Mouse (Mus musculus) MEL (cell line): ENCODE results near the gene Tas2r143. TPM values are rescaled to one million over a fixed set of nuclear protein-coding genes. Genes with fewer than 3 reads are reported as not detected.

Experiments
- DNase-seq: peaks from one replicate; pipeline ENCODE4 v3.0.0; 2011; ENCODE audit warnings: low read depth, low spot score
- H3K27ac ChIP-seq: 2 replicates; pipeline ENCODE4 v1.5.1; 2012; ENCODE audit warnings: low read depth, mild to moderate bottlenecking, control low read depth, low read length, moderate library complexity; ENCODE audit not compliant: control insufficient read depth
- H3K27me3 ChIP-seq, 2 experiments: fragments of 150-350 bp in 1 of 2; sonication (generic) in 1 of 2; 2 replicates each; pipeline ENCODE4 v1.6.1; 2012; ENCODE audit warnings: low read length in 2 of 2, mild to moderate bottlenecking in 2 of 2, improper control_type of control experiment in 1 of 2, moderate library complexity in 1 of 2; ENCODE audit not compliant: insufficient read depth in 2 of 2, control insufficient read depth in 1 of 2
- H3K36me3 ChIP-seq, 2 experiments: 2 replicates each; pipeline ENCODE4 v1.6.1; 2012 to 2014; ENCODE audit warnings: low read length in 2 of 2, improper control_type of control experiment in 1 of 2, inconsistent platforms in 1 of 2, mild to moderate bottlenecking in 1 of 2; ENCODE audit not compliant: insufficient read depth in 2 of 2, control insufficient read depth in 1 of 2
- H3K4me1 ChIP-seq, 2 experiments: fragments of 150-350 bp in 1 of 2; sonication (generic) in 1 of 2; 2 replicates each; pipeline ENCODE4 v1.6.1; 2012; ENCODE audit warnings: low read length in 2 of 2, improper control_type of control experiment in 1 of 2, mild to moderate bottlenecking in 1 of 2; ENCODE audit not compliant: insufficient read depth in 2 of 2, control insufficient read depth in 1 of 2
- H3K4me3 ChIP-seq, 2 experiments: fragments of 150-350 bp in 1 of 2; sonication (generic) in 1 of 2; 2 replicates each; pipeline ENCODE4 v1.5.1; 2012; ENCODE audit warnings: low read depth in 2 of 2, low read length in 2 of 2, mild to moderate bottlenecking in 2 of 2, moderate library complexity in 2 of 2, control low read depth in 1 of 2, improper control_type of control experiment in 1 of 2; ENCODE audit not compliant: control insufficient read depth in 1 of 2, insufficient read depth in 1 of 2
- H3K79me2 ChIP-seq: 2 replicates; pipeline ENCODE4 v1.6.1; 2012; ENCODE audit warnings: mild to moderate bottlenecking, low read length, moderate library complexity; ENCODE audit not compliant: control insufficient read depth, poor library complexity, insufficient read depth
- H3K9ac ChIP-seq: 2 replicates; pipeline ENCODE4 v1.6.1; 2012; ENCODE audit warnings: low read depth, mild to moderate bottlenecking, control low read depth, low read length, moderate library complexity; ENCODE audit not compliant: control insufficient read depth, poor library complexity, severe bottlenecking
- H3K9me3 ChIP-seq: fragments of 150-350 bp; sonication (generic); replicated peaks from 2 replicates; pipeline ENCODE4 v1.6.1; 2012; ENCODE audit warnings: mild to moderate bottlenecking, low read length, improper control_type of control experiment, moderate library complexity; ENCODE audit not compliant: insufficient read depth
- CTCF ChIP-seq, 3 experiments: IDR thresholded peaks in 2 of 3; conservative IDR thresholded peaks in 1 of 3; 2 replicates each; pipeline ENCODE4 v1.5.1; 2011 to 2012; ENCODE audit warnings: low read length in 3 of 3, low read depth in 2 of 3, mild to moderate bottlenecking in 2 of 3, improper control_type of control experiment in 1 of 3, inconsistent platforms in 1 of 3, mixed read lengths in 1 of 3, moderate library complexity in 1 of 3; ENCODE audit not compliant: control insufficient read depth in 1 of 3, insufficient read depth in 1 of 3, poor library complexity in 1 of 3, severe bottlenecking in 1 of 3
- E2F4 ChIP-seq: IDR thresholded peaks from 2 replicates; pipeline ENCODE4 v1.6.1; 2011; ENCODE audit warnings: low read depth, low read length, improper control_type of control experiment, borderline replicate concordance
- EP300 ChIP-seq, 2 experiments: IDR thresholded peaks; 2 replicates each; pipeline ENCODE4 v1.6.1; 2011; ENCODE audit warnings: improper control_type of control experiment in 2 of 2, low read length in 2 of 2, low read depth in 1 of 2, mild to moderate bottlenecking in 1 of 2
- GABPA ChIP-seq: IDR thresholded peaks from 2 replicates; pipeline ENCODE4 v1.6.1; 2012; ENCODE audit warnings: low read depth, mild to moderate bottlenecking, inconsistent platforms, low read length, improper control_type of control experiment, moderate library complexity
- HCFC1 ChIP-seq: IDR thresholded peaks from 2 replicates; pipeline ENCODE4 v1.6.1; 2012; ENCODE audit warnings: low read depth, mild to moderate bottlenecking, inconsistent platforms, low read length, improper control_type of control experiment, moderate library complexity
- JUND ChIP-seq: IDR thresholded peaks from 2 replicates; pipeline ENCODE4 v1.6.1; 2011; ENCODE audit warnings: low read depth, mild to moderate bottlenecking, improper control_type of control experiment, low read length
- KAT2A ChIP-seq: conservative IDR thresholded peaks from 2 replicates; pipeline ENCODE4 v1.6.1; 2012; ENCODE audit warnings: low read depth, low read length, improper control_type of control experiment, inconsistent platforms
- MAFK ChIP-seq: IDR thresholded peaks from 2 replicates; pipeline ENCODE4 v1.6.1; 2011; ENCODE audit warnings: low read depth, mild to moderate bottlenecking, low read length, improper control_type of control experiment, borderline replicate concordance
- MAX ChIP-seq: IDR thresholded peaks from 2 replicates; pipeline ENCODE4 v1.6.1; 2011; ENCODE audit warnings: low read length, improper control_type of control experiment
- MXI1 ChIP-seq: IDR thresholded peaks from 2 replicates; pipeline ENCODE4 v1.6.1; 2011; ENCODE audit warnings: mild to moderate bottlenecking, low read depth, low read length, improper control_type of control experiment
- MYB ChIP-seq: IDR thresholded peaks from 2 replicates; pipeline ENCODE4 v1.6.1; 2011; ENCODE audit warnings: mild to moderate bottlenecking, low read depth, low read length, improper control_type of control experiment
- MYC ChIP-seq: IDR thresholded peaks from 2 replicates; pipeline ENCODE4 v1.6.1; 2011; ENCODE audit warnings: low read depth, mild to moderate bottlenecking, low read length, improper control_type of control experiment, moderate library complexity
- NELFE ChIP-seq: IDR thresholded peaks from 2 replicates; pipeline ENCODE4 v1.6.1; 2011; ENCODE audit warnings: low read depth, low read length, improper control_type of control experiment
- NRF1 ChIP-seq: IDR thresholded peaks from 2 replicates; pipeline ENCODE4 v1.6.1; 2014; ENCODE audit warnings: low read depth, mild to moderate bottlenecking, inconsistent platforms, low read length, improper control_type of control experiment, moderate library complexity; ENCODE audit not compliant: poor library complexity, insufficient read depth, severe bottlenecking
- POLR2A ChIP-seq, 2 experiments: IDR thresholded peaks; 2 replicates each; pipeline ENCODE4 v1.6.1; 2011 to 2012; ENCODE audit warnings: low read length in 2 of 2, mild to moderate bottlenecking in 2 of 2, control low read depth in 1 of 2, improper control_type of control experiment in 1 of 2, low read depth in 1 of 2, moderate library complexity in 1 of 2; ENCODE audit not compliant: control insufficient read depth in 1 of 2, insufficient read depth in 1 of 2, poor library complexity in 1 of 2
- POLR2AphosphoS2 ChIP-seq: IDR thresholded peaks from 2 replicates; pipeline ENCODE4 v1.6.1; 2011; ENCODE audit warnings: low read length, improper control_type of control experiment
- RAD21 ChIP-seq: IDR thresholded peaks from 2 replicates; pipeline ENCODE4 v1.6.1; 2011; ENCODE audit warnings: mild to moderate bottlenecking, low read depth, low read length, improper control_type of control experiment
- RCOR1 ChIP-seq: IDR thresholded peaks from 2 replicates; pipeline ENCODE4 v1.6.1; 2012; ENCODE audit warnings: low read depth, mild to moderate bottlenecking, inconsistent platforms, low read length, improper control_type of control experiment
- SIN3A ChIP-seq: IDR thresholded peaks from 2 replicates; pipeline ENCODE4 v1.6.1; 2012; ENCODE audit warnings: low read length, improper control_type of control experiment, inconsistent platforms
- SMC3 ChIP-seq: IDR thresholded peaks from 2 replicates; pipeline ENCODE4 v1.6.1; 2011; ENCODE audit warnings: low read depth, low read length, improper control_type of control experiment
- TAL1 ChIP-seq: IDR thresholded peaks from 2 replicates; pipeline ENCODE4 v1.6.1; 2012; ENCODE audit warnings: mild to moderate bottlenecking, inconsistent platforms, low read length, moderate library complexity, mixed read lengths
- TBP ChIP-seq: IDR thresholded peaks from 2 replicates; pipeline ENCODE4 v1.8.0; 2011; ENCODE audit warnings: low read depth, low read length, improper control_type of control experiment
- TCF12 ChIP-seq: IDR thresholded peaks from 2 replicates; pipeline ENCODE4 v1.6.1; 2014; ENCODE audit warnings: low read depth, mild to moderate bottlenecking, inconsistent platforms, low read length, improper control_type of control experiment, moderate library complexity
- USF1 ChIP-seq: IDR thresholded peaks from 2 replicates; pipeline ENCODE4 v1.6.1; 2014; ENCODE audit warnings: low read depth, mild to moderate bottlenecking, inconsistent platforms, low read length, improper control_type of control experiment, moderate library complexity
- USF2 ChIP-seq, 2 experiments: IDR thresholded peaks; 2 replicates each; pipeline ENCODE4 v1.6.1; 2011 to 2012; ENCODE audit warnings: improper control_type of control experiment in 2 of 2, low read length in 2 of 2, borderline replicate concordance in 1 of 2, inconsistent platforms in 1 of 2, low read depth in 1 of 2, mild to moderate bottlenecking in 1 of 2; ENCODE audit not compliant: insufficient read depth in 1 of 2
- ZC3H11A ChIP-seq: IDR thresholded peaks from 2 replicates; pipeline ENCODE4 v1.6.1; 2012; ENCODE audit warnings: low read depth, mild to moderate bottlenecking, inconsistent platforms, low read length, improper control_type of control experiment
- ZKSCAN1 ChIP-seq: IDR thresholded peaks from 2 replicates; pipeline ENCODE4 v1.6.1; 2012; ENCODE audit warnings: low read depth, mild to moderate bottlenecking, inconsistent platforms, low read length, improper control_type of control experiment, moderate library complexity
- ZMIZ1 ChIP-seq: IDR thresholded peaks from 2 replicates; pipeline ENCODE4 v1.6.1; 2012; ENCODE audit warnings: low read depth, mild to moderate bottlenecking, inconsistent platforms, low read length, improper control_type of control experiment, moderate library complexity
- polyA plus RNA-seq, 2 experiments: library from polyadenylated mRNA; stranded (reverse) in 1 of 2; unstranded in 1 of 2; fragments of >175 nt in 1 of 2; fragments of >200 nt in 1 of 2; gene quantifications; 2 replicates each; pipeline versions ENCODE4 v1.2.1 to v1.2.4; 2012; ENCODE audit warnings: low replicate concordance in 2 of 2, low read depth in 1 of 2; ENCODE audit not compliant: insufficient read length in 2 of 2, insufficient read depth in 1 of 2, missing spikeins in 1 of 2
- total RNA-seq: library from RNA; depleted of rRNA; stranded (reverse); fragments of 300-350 nt; gene quantifications from 2 replicates; pipeline ENCODE4 v1.2.3, GENCODE M21; 2012

The Tas2r143 gene
- total and polyA plus RNA-seq, 3 experiments: not detected

GRCm38 (mm10) chr6:42374701-42375100, 25.3 kb upstream of the Tas2r143 start:
- Histone ChIP-seq H3K36me3 (no peaks in the 10 kb centered on the region), H3K27me3 (no peaks in the 10 kb centered on the region; a peak in 2 of 4 replicates), H3K4me3 (no peak overlapping the region), H3K9me3 (no peaks in the 10 kb centered on the region), H3K79me2 (no peaks in the 10 kb centered on the region), H3K4me1 (no peaks in the 10 kb centered on the region; a peak in 1 of 4 replicates), H3K9ac (no peak overlapping the region), H3K27ac (no peak overlapping the region)
- no peak for DNase-seq
- TF ChIP-seq E2F4 (no peak), TBP (no peak), ZC3H11A (no peak), GABPA (no peak), ZMIZ1 (no peak), MYC (no peak), MXI1 (no peak), RAD21 (no peak), NELFE (no peak), KAT2A (no peak), ZKSCAN1 (no peak), RCOR1 (no peak), SMC3 (no peak), USF2 (IDR thresholded peaks at IDR 0.05; ENCODE audit: borderline replicate concordance in 1 of 2, insufficient read depth in 1 of 2, low read depth in 1 of 2, low read length in 2 of 2) (no peak), NRF1 (no peak), EP300 (IDR thresholded peaks at IDR 0.05; ENCODE audit: low read depth in 1 of 2, low read length in 2 of 2) (no peak), SIN3A (no peak), MYB (no peak), TAL1 (no peak), POLR2AphosphoS2 (no peak)

- H3K4me3 ChIP-seq: no peak overlapping the region
- TF ChIP-seq JUND (no peak), SIN3A (no peak), USF1 (no peak), NRF1 (no peak), CTCF (IDR thresholded peaks at IDR 0.05 in 2 of 3, conservative IDR thresholded peaks at IDR 0.05 in 1 of 3; ENCODE audit: control insufficient read depth in 1 of 3, insufficient read depth in 1 of 3, low read depth in 2 of 3, low read length in 3 of 3, poor library complexity in 1 of 3, severe bottlenecking in 1 of 3) (no peak), E2F4 (no peak), NELFE (no peak), ZC3H11A (no peak), HCFC1 (no peak), MAX (no peak), TCF12 (no peak), TAL1 (no peak), MXI1 (no peak), POLR2A (IDR thresholded peaks at IDR 0.05; ENCODE audit: control insufficient read depth in 1 of 2, insufficient read depth in 1 of 2, low read depth in 1 of 2, low read length in 2 of 2, poor library complexity in 1 of 2) (no peak), RCOR1 (no peak), MAFK (no peak), SMC3 (no peak)
- TF ChIP-seq, all 39 proteins: peak for 0
- no peaks in the 10 kb centered on the region; a peak in 2 of 4 replicates for H3K27me3 ChIP-seq
- H3K9me3 ChIP-seq: no peaks in the 10 kb centered on the region
- H3K9ac ChIP-seq: no peak overlapping the region
- no peaks in the 10 kb centered on the region for H3K36me3 ChIP-seq
- H3K79me2 ChIP-seq: no peaks in the 10 kb centered on the region
- no peak for DNase-seq
- H3K27ac ChIP-seq: no peak overlapping the region
- H3K4me1 ChIP-seq: no peaks in the 10 kb centered on the region; a peak in 1 of 4 replicates
Observed at GRCm38 (mm10) chr6:42375131-42375530, 24.9 kb upstream of the Tas2r143 start.
